Mouse (Mus musculus): ENCODE results near the gene Slc35a1. TPM values are rescaled to one million over a fixed set of nuclear protein-coding genes. Genes with fewer than 3 reads are reported as not detected.
A peak's percentile ranks its signal among the peaks of the same experiment; 100 is the strongest.

Slc35a1 gene
- total and polyA plus RNA-seq, 3 experiments, result 24.3 to 26.0 TPM; not detected in 1

DNA sequence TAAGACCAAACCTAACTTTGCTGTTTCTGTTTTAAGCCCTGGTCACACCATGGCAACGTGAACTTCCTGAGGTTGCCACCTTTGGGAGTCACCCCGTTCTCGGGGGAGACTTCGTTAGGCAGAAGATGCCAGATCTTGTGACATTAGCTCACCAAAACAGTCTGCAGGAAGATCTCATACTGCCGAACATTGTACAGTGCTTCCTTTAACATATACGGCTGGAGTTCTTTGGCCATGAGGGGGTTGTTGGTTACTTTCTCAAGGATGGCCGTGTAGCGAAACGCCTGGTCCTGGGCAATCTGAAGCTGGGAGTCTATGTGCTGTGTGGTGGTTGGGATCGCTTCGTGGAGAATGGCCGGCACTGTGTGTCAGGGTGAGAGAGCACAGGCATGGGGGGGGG, 32.2 kb upstream of the Slc35a1 start:
- no peaks in the 10 kb centered on the region for H3K4me1 ChIP-seq (ENCODE audit: control insufficient read depth in 1 of 2, insufficient read depth in 2 of 2, low read length in 2 of 2)
- H3K4me3 ChIP-seq (ENCODE audit: control insufficient read depth in 1 of 2, insufficient read depth in 1 of 2, low read depth in 2 of 2, low read length in 2 of 2), result no peak overlapping the region
- TF ChIP-seq BHLHE40 (IDR thresholded peaks at IDR 0.05; ENCODE audit: borderline replicate concordance, low read depth, low read length), result no peak
- no peak for TF ChIP-seq MYC (IDR thresholded peaks at IDR 0.05; ENCODE audit: low read depth, low read length)
- TF ChIP-seq JUND (IDR thresholded peaks at IDR 0.05; ENCODE audit: low read depth, low read length), result no peak
- TF ChIP-seq MEF2A (IDR thresholded peaks at IDR 0.05; ENCODE audit: extremely low read depth, insufficient replicate concordance, low read depth, low read length, poor library complexity, severe bottlenecking), result no peak
- no peak for TF ChIP-seq MYB (IDR thresholded peaks at IDR 0.05; ENCODE audit: low read depth, low read length)
- no peak for TF ChIP-seq CHD1 (IDR thresholded peaks at IDR 0.05; ENCODE audit: low read depth, low read length)
- no peak for TF ChIP-seq MAX (IDR thresholded peaks at IDR 0.05; ENCODE audit: low read length)
- no peak for TF ChIP-seq EP300 (IDR thresholded peaks at IDR 0.05; ENCODE audit: low read depth in 1 of 2, low read length in 2 of 2)
- TF ChIP-seq NELFE (IDR thresholded peaks at IDR 0.05; ENCODE audit: low read depth, low read length), result no peak
- no peak for TF ChIP-seq USF2 (IDR thresholded peaks at IDR 0.05; ENCODE audit: borderline replicate concordance in 1 of 2, insufficient read depth in 1 of 2, low read depth in 1 of 2, low read length in 2 of 2)
- TF ChIP-seq E2F4 (IDR thresholded peaks at IDR 0.05; ENCODE audit: borderline replicate concordance, low read depth, low read length), result no peak
- TF ChIP-seq POLR2A (IDR thresholded peaks at IDR 0.05; ENCODE audit: control insufficient read depth in 1 of 2, insufficient read depth in 1 of 2, low read depth in 1 of 2, low read length in 2 of 2, poor library complexity in 1 of 2), result no peak
- TF ChIP-seq HCFC1 (IDR thresholded peaks at IDR 0.05; ENCODE audit: low read depth, low read length), result no peak
- TF ChIP-seq ZKSCAN1 (IDR thresholded peaks at IDR 0.05; ENCODE audit: low read depth, low read length), result no peak
- no peak for TF ChIP-seq ZNF384 (IDR thresholded peaks at IDR 0.05; ENCODE audit: low read depth, low read length)
- no peak for TF ChIP-seq ZC3H11A (IDR thresholded peaks at IDR 0.05; ENCODE audit: low read depth, low read length)
- no peaks in the 10 kb centered on the region for H3K9me3 ChIP-seq (replicated peaks; ENCODE audit: insufficient read depth, low read length)
- peaks cover 5 to 8% of the 10 kb centered on the region in 2 experiments for H3K27me3 ChIP-seq (ENCODE audit: control insufficient read depth in 1 of 2, insufficient read depth in 2 of 2, low read length in 2 of 2)
- H3K79me2 ChIP-seq (ENCODE audit: control insufficient read depth, insufficient read depth, low read length, poor library complexity), result no peaks in the 10 kb centered on the region
- DNase-seq (ENCODE audit: low read depth, low spot score), result no peak
- no peak overlapping the region for H3K27ac ChIP-seq (ENCODE audit: control insufficient read depth, low read depth, low read length)
- H3K9ac ChIP-seq (ENCODE audit: control insufficient read depth, low read depth, low read length, poor library complexity, severe bottlenecking), result no peak overlapping the region
- H3K36me3 ChIP-seq (ENCODE audit: control insufficient read depth in 1 of 2, insufficient read depth in 2 of 2, low read length in 2 of 2), result no peaks in the 10 kb centered on the region

DNA sequence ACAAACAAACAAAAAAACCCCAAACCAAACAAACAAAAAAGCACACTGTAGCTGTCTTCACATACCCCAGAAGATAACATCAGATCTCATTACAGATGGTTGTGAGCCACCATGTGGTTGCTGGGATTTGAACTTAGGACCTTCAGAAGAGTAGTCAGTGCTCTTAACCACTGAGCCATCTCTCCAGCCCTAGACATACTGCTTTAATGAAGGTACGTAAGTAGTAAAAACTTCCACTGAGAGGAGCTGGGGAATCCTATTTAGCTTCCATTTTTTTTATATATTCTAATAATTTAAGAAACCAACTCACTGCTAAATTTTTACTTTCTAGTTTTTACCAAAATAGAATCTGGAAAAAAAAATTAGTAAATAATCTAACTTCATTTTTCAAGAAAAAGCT, 27.8 kb upstream of the Slc35a1 start:
- Histone ChIP-seq H3K27ac (ENCODE audit: control insufficient read depth, low read depth, low read length) (no peak overlapping the region), H3K9ac (ENCODE audit: control insufficient read depth, low read depth, low read length, poor library complexity, severe bottlenecking) (no peak overlapping the region), H3K36me3 (ENCODE audit: control insufficient read depth in 1 of 2, insufficient read depth in 2 of 2, low read length in 2 of 2) (no peaks in the 10 kb centered on the region), H3K9me3 (replicated peaks; ENCODE audit: insufficient read depth, low read length) (no peaks in the 10 kb centered on the region), H3K27me3 (ENCODE audit: control insufficient read depth in 1 of 2, insufficient read depth in 2 of 2, low read length in 2 of 2) (peaks cover 7 to 12% of the 10 kb centered on the region in 2 experiments), H3K4me3 (ENCODE audit: control insufficient read depth in 1 of 2, insufficient read depth in 1 of 2, low read depth in 2 of 2, low read length in 2 of 2) (no peak overlapping the region), H3K79me2 (ENCODE audit: control insufficient read depth, insufficient read depth, low read length, poor library complexity) (no peaks in the 10 kb centered on the region), H3K4me1 (ENCODE audit: control insufficient read depth in 1 of 2, insufficient read depth in 2 of 2, low read length in 2 of 2) (no peaks in the 10 kb centered on the region)
- no peak for DNase-seq (ENCODE audit: low read depth, low spot score)
- TF ChIP-seq ZMIZ1 (IDR thresholded peaks at IDR 0.05; ENCODE audit: low read depth, low read length) (no peak), TBP (IDR thresholded peaks at IDR 0.05; ENCODE audit: low read depth, low read length) (peak; percentile 64), NRF1 (IDR thresholded peaks at IDR 0.05; ENCODE audit: insufficient read depth, low read depth, low read length, poor library complexity, severe bottlenecking) (no peak), MXI1 (IDR thresholded peaks at IDR 0.05; ENCODE audit: low read depth, low read length) (no peak), ZC3H11A (IDR thresholded peaks at IDR 0.05; ENCODE audit: low read depth, low read length) (no peak), CHD1 (IDR thresholded peaks at IDR 0.05; ENCODE audit: low read depth, low read length) (no peak), TAL1 (IDR thresholded peaks at IDR 0.05; ENCODE audit: low read length) (no peak)
